Mouse (Mus musculus): ENCODE results near the gene Mthfsd.

Mthfsd gene

DNA sequence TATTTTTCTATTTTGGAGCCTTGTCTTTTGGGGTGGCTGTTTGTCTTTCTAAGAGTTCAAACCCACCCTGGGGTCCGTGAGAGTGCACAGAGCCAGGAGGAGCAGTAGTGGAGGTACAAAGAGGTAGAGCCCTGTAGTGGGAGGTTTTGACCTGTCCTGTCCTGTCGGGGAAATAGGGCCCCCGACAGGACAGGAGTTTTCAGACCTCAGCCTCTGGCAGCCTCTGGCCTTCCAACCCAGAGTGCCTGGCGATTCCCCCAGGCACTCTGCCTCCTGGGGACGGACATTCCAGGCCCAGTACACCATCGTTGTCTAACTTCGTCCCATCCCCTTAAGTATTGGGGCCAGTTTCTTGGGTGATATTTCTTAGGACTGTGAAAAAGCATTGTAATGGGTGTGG lies 14.2 kb upstream of the Mthfsd start:
- no peak for DNase-seq (ENCODE audit: extremely low read depth, low read depth, low spot score)

DNA sequence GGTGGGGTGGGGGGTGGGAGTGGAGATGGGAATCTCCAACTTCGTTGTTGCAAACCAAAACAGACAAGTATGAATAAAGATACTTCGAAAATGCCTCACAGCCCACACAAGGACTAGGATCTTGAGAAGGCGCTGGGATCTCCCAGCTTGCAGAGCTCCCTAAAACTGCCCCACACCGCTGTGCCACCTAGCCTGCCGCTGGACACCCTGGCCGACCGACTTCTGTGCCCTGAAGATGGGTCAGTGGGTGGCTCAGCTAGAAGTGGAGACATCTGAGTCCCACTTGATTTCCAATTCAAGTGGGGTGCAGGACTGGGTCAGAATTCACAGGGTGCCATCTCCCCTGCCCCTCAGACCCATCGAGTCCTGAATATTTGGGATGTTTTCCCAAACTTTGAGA lies 13.5 kb upstream of the Mthfsd start:
- DNase-seq (ENCODE audit: extremely low read depth, low read depth, low spot score) = no peak

DNA sequence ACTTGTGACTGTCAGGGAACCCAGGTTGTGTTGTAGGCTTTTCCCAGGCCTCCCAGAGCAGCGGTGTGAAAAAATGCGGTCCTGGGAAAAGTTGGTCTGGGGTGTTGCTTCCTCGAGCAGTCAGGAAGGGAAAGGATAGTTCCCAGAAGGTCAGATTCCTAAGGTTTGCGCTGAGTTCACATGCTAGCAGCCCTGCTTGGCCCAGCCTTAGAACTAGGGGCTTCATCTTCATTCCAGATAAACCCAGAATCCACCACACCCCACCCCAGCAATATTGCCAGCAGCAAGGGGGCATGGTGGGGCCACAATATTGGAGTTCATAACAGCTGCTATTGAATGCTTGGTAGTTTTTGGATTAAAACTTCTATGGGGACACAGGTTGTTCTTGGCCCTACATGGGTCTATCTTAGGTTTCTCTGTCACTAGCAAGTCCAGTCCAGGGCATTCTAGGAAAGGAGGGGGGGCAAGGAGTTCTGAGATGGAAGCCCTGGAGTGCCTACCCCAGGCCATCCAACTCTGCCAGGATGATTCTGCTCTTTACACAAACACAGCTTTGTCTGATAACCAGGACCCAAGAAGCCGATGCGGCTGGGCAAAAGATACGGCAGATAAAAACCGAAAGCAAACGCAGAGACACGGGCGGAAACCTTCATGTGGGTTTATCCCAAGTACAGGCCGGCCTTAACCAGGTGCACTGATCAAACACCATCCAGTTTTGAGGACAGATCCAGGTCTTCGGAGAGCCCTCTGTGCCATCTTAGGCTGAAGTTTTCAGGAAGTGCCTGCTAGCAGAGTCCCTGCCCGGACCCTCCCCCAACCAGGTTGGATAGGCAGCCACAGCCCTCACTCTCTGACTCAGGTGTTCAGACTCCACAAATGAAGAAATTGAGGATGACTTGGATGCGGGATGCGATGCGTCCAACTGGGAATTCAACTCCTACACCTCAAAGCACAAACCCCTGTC lies 12.5 kb upstream of the Mthfsd start:
- no peak for DNase-seq (ENCODE audit: extremely low read depth, low read depth, low spot score)

DNA sequence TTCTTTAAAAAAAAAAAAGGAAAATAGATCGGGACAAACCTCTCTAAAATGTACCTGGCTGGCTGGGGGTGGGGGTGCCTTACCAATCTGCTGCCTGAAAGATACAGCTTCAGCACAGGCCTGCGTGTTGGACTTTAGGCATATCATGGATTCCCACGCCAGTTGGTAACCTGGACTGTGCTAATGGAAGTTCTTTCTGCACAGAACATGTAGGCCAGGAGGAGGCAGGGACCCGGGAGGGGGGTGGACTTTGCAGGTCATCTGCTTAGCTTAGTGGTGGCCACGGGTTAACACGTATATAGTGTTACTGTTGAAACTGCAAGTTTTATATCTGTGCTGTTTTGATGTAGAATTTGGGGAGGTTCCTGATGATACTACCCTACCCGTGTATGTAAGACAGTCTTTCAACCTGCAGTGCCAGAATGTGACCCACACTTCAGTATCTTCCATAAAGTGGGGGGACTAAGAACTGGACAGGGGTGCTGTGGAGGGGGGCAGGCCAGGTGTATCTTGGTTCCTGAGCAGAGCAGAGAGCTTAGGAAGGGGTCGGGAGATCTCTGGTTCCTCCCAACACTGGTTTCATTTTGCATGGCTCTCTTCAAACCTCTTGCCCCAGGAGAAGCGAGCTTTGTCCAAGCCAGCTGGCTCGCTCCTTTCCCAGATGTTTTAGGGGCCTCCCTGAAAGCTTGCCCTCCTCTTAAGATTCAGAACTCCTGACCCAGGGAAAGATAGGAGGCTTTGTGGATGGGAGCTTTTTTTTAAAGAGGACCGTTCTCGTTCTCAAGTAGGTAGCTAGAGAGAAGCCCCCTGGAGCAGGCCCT lies 11.7 kb upstream of the Mthfsd start:
- no peak for DNase-seq (ENCODE audit: extremely low read depth, low read depth, low spot score)

DNA sequence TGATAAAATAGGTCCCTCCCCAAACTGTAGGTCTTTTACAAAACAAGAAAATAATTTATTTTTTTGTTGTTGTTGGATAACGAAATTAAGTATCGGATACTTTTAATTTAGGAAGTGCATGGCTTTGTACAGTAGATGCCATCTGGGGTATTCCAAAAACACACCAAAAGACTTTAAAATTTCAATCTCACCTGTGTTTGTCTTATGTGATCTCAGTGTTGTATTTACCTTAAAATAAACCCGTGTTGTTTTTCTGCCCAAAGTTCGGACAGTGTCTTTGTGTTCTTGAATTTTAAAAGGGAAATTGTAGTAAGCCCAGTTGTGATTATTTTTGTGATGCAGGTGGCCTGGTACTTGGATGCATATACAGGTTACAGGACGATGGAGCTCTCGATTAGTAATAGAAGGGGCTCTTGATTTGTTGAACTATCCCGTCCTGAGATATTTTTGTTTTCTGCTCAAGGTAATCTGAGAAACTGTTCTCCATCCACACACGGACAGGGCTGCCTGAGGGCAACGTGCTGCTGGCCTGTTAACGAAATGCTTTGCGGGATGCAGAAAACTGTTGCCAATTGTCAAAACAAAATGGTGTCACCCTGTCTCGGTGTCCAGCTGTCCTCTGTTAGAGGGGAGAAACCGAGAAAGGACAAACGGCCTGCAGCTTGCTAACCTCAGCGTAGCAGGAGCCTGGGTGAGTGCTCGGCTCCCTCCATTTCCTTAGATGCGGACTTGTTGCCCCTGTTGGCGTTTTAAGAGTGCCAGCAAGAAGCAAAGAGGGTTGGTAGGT lies 10.6 kb upstream of the Mthfsd start:
- DNase-seq (ENCODE audit: extremely low read depth, low read depth, low spot score) = no peak

DNA sequence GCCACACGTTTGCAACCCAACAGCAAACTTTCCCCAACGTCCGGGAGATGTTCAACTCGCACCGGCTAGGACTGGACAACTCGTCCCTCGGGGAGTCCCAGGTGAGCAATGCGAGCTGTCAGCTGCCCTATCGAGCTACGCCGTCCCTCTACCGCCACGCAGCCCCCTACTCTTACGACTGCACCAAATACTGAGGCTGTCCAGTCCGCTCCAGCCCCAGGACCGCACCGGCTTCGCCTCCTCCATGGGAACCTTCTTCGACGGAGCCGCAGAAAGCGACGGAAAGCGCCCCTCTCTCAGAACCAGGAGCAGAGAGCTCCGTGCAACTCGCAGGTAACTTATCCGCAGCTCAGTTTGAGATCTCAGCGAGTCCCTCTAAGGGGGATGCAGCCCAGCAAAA lies 9.7 kb upstream of the Mthfsd start:
- DNase-seq (ENCODE audit: extremely low read depth, low read depth, low spot score) = no peak

DNA sequence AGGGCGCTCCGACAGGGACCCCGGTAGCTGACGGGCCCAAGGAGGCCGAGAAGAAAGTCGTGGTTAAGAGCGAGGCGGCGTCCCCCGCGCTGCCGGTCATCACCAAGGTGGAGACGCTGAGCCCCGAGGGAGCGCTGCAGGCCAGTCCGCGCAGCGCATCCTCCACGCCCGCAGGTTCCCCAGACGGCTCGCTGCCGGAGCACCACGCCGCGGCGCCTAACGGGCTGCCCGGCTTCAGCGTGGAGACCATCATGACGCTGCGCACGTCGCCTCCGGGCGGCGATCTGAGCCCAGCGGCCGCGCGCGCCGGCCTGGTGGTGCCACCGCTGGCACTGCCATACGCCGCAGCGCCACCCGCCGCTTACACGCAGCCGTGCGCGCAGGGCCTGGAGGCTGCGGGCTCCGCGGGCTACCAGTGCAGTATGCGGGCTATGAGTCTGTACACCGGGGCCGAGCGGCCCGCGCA lies 9.0 kb upstream of the Mthfsd start:
- no peak for DNase-seq (ENCODE audit: extremely low read depth, low read depth, low spot score)

DNA sequence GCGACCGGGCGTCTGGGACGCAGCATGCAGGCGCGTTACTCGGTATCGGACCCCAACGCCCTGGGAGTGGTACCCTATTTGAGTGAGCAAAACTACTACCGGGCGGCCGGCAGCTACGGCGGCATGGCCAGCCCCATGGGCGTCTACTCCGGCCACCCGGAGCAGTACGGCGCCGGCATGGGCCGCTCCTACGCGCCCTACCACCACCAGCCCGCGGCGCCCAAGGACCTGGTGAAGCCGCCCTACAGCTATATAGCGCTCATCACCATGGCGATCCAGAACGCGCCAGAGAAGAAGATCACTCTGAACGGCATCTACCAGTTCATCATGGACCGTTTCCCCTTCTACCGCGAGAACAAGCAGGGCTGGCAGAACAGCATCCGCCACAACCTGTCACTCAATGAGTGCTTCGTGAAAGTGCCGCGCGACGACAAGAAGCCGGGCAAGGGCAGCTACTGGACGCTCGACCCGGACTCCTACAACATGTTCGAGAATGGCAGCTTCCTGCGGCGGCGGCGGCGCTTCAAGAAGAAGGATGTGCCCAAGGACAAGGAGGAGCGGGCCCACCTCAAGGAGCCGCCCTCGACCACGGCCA lies 8.5 kb upstream of the Mthfsd start:
- no peak for DNase-seq (ENCODE audit: extremely low read depth, low read depth, low spot score)

DNA sequence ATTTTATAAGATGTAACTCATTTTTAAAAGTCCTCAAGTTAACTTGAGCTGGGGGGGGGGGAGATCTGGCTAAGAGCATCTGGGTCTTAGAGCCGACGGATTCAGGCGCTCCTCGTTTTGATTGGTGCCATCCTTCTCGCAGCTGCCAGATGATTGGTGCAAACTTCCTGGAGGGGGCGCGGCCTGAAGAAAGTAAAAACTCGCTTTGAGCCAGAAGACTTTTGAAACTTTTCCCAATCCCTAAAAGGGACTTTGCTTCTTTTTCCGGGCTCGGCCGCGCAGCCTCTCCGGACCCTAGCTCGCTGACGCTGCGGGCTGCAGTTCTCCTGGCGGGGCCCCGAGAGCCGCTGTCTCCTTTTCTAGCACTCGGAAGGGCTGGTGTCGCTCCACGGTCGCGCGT lies 7.8 kb upstream of the Mthfsd start, which contains the start of gene Foxc2:
Gene Foxc2, plus strand, starts transcription at position 224 of the 400 bp plus-strand sequence.
- no peak for DNase-seq (ENCODE audit: extremely low read depth, low read depth, low spot score)

DNA sequence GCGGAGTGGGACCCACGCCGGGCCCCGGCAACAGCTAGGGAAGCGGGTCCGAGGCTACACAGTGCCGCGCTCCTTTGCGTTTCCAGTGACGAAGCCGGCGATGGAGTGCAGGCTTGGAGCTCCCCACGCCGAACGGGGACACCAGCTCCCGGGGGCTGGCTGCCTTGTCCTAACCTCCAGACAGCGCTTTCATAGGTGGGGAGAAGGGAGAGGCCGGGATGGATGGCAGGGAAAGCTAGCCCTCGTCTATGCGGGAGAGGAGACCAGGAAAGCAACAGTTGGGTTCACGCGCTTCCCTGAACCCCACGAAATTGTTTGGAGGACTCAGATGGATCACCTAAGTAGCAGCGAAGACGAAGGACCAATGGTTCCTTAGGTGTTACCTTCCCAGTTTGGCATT lies 6.9 kb upstream of the Mthfsd start:
- no peak for DNase-seq (ENCODE audit: extremely low read depth, low read depth, low spot score)

DNA sequence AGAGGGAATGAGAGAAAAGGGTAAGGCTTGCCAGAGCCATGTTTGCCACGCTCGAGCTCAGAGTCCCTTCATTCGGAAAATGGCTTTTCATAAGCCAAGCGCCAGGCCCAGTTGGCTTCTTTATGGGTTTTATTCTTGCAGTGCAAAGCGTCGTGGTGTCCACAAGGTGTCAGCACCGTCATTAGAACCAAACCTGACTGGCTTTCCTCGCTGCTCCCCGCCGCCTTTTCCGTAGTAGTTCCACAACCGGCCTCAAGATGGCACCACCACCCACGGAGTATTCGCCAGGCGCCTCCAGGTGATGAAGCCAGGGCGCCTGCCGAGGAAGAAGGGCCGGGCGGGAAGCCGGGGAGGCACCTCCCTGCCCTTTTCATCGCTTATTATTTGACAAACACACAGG lies 5.1 kb upstream of the Mthfsd start:
- peak; percentile 21 for DNase-seq (ENCODE audit: extremely low read depth, low read depth, low spot score)

DNA sequence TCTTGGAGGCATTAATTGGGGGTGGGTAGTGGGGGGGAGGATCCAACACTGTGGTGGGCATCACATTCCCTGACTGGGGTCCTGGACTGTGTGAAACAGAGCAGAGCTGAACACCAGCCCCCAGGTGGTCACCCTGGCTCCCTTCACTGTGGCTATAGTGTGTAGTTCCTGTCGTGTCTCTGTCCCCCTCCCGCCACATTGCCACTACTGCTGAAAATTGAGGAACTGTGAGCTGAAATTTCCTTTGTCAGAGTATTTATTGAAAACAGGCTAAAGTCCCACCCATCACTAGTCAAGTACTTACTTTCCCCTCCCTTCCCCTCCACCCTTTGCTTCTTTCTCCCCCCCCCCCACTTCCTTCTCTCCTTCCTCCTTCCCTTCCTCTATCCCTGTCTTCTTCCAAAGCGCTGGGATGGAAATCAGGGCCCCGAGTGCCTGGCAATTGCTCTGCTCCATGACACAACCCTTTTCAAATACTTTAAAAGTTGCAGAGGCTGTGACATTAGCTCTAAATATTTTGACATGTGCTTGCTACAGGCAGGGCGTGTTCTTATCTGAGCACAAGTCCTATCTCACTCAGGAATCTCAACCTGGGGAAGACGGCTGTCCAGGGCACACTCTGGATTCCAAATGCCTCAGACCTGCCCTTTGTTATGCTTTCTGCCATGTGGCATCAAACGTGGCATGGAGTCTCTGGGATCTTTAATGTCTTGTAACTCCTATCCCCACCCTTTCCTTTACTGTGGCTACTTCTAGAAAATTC lies 3.1 kb upstream of the Mthfsd start:
- no peak for DNase-seq (ENCODE audit: extremely low read depth, low read depth, low spot score)

DNA sequence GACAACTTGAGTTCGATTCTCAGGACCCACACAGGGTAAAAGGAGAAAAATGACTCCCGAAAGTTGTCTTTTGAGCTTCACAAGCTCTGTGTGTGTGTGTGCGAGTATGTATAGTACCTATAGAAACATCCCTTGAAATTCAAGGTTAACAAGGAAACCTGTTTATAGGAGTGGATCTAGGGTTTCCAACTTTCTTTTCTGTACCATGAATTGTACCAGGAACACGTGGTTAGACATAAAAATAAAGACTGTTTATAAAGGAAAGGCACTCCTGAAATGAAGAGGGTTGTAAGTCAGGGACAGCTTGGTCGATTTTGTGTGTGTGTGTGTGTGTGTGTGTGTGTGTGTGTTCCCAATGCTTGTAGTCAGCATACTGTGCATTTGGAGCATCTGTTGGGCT lies 465 bp upstream of the Mthfsd start:
- no peak for DNase-seq (ENCODE audit: extremely low read depth, low read depth, low spot score)

DNA sequence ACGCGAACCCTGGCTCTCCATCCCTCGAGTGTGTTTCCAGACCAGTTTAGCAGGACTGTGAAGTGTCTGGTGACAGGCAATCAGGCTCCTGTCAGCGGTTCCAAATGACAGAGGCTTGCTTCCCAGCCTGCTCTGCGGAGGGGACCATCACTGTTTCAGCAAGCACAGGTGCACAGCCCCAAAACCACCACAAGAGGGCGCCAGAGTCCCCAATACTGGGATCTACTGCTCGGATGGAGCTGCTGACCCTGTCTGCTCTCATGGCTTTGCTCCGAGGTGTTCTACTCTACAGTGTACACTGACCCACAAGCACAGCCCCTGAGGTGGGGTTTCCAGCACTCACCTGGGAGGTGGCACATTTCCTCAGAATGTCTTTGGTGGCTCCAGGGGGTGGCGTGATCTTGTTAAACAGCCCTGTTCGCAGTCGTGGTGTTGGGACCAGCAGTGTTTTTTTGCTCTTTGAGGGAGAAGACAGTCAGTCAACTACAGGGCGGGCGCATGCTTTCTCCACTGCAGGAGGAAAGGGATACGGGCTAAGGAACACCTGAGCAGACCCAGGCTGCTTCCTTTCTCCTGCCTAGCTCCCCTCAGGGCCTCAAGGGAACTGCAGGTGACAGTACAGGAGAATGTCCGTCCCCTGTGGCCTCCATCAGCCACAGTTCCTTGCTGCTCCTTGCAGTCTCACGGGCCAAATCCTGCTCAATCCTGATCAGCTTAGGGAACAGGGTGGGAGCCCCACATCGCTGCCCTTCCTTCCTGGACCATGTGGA lies 4.0 kb downstream of the Mthfsd start:
- no peak for DNase-seq (ENCODE audit: extremely low read depth, low read depth, low spot score)

DNA sequence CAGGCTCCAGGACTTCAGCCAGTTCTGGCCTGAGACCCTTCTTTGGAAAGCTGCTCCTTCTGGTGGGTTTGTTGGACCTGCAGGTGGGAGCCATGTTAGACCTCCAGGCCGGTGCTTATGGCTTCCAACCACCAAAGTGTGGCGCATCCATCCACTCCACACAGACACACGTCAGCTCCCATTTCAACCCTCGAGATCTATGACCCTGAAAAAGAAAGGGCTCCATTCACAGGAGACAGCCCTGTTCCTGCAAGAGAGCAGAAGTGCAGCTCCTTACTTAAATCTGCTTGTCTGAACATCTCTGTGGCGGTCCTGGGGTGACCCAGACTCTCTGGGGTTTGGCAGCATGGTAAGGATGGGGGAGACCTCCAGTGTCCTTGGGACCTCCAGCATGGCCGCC lies 14.7 kb downstream of the Mthfsd start:
- DNase-seq (ENCODE audit: extremely low read depth, low read depth, low spot score) = no peak

DNA sequence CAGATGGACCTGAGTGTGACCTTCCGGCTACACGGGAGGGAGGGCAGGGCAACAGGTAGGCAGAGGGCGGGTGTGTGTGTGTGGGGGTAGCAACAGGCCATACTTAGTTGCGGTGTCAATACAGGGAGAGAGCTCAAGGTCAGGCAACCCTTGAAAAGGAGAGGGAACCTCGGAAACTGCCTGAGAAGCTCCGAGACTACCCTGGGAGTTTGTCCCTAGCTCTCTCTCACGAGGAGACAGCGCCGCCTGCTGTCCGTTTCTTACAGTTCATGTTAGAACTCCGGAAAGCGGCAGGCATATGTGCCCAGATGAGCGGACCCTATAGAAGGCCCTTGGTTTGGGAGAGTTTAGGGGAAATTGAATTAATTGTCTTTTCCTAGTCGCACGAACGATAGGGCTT lies 15.6 kb downstream of the Mthfsd start:
- no peak for DNase-seq (ENCODE audit: extremely low read depth, low read depth, low spot score)

DNA sequence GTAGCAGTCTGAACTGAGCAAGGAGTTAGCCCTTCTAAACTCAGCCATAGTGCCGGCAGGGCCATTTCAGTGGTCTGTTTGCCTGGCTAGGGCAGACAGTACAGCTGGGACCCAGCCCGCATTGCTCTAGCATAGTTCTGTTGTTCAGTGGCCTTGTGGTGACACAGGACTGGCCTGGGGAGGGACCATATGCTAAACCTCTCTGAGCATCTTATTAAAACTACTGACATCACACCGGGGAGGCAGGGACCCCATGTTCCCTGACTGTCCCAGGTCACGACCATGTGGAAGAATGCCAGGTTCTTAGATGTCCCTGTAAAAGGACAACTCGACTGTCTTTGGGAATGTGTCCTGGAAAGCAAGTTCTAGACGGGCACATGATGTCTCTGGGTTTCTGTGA lies 16.1 kb downstream of the Mthfsd start:
- no peak for DNase-seq (ENCODE audit: extremely low read depth, low read depth, low spot score)

DNA sequence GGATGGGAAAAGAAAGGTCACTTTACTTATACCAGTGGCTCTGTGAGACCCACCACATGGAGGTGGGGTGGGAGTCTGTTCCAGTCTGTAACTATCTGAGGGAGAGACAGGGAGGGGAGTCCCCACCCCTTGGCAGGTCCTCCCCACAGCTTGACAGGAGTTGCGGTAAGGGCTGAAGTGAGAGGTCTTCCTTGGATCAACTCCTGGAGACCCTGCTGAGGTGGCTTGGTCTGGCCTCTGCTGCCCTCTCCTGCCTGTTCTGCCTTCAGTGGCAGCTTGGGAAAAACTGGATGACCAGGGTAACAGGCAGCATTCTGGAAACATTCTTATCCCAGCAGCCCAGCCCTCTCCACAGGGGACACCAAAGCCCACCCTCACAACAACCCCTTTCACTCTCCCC lies 17.5 kb downstream of the Mthfsd start:
- DNase-seq (ENCODE audit: extremely low read depth, low read depth, low spot score) = no peak

Data from fat pad, adult 2 months (tissue).